Mouse (Mus musculus): ENCODE data around the gene Eipr1. TPM values are rescaled to one million over a fixed set of nuclear protein-coding genes. Genes with fewer than 3 reads are reported as not detected.
"Not testable (repeated sequence)": the region's sequence is repeated elsewhere in the genome, so short reads cannot be mapped to it uniquely, and the experiment has no call there.

Gene Eipr1
- polyA plus RNA-seq, 1 experiment from 2014 or later, result 70.8 TPM

DNA sequence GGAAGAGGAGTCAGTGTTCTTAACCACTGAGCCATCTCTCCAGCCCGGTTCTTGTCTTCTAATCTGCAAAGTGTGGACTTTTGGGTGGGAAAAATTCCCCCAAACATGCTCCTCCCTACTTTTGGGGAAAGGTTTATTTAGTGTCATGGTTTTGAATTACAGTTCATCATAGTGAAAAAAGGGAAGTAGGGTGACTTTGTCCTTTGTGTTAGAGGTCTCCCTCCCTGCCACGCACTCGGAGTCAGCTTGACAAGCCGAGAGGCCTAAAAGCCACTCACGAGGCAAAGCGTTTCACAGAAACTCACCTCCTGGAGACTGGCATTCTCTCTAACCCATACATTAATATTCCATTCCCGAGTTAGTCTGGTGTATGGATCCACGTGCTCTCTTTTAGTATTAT, 19.0 kb upstream of the Eipr1 start:
- no peak overlapping the region for H3K4me3 ChIP-seq (replicated peaks)
- no peak for ATAC-seq (ENCODE audit: low FRiP score)
- peaks cover 54% of the 10 kb centered on the region for H3K36me3 ChIP-seq
- WGBS, result 95% methylated on average over 8 of the region's 8 CpGs
- H3K27me3 ChIP-seq (replicated peaks), result no peaks in the 10 kb centered on the region
- no peak overlapping the region for H3K4me2 ChIP-seq
- H3K9ac ChIP-seq (replicated peaks), result no peak overlapping the region
- no peaks in the 10 kb centered on the region for H3K4me1 ChIP-seq
- no peak overlapping the region for H3K27ac ChIP-seq (replicated peaks)
- H3K9me3 ChIP-seq (replicated peaks), result no peaks in the 10 kb centered on the region

DNA sequence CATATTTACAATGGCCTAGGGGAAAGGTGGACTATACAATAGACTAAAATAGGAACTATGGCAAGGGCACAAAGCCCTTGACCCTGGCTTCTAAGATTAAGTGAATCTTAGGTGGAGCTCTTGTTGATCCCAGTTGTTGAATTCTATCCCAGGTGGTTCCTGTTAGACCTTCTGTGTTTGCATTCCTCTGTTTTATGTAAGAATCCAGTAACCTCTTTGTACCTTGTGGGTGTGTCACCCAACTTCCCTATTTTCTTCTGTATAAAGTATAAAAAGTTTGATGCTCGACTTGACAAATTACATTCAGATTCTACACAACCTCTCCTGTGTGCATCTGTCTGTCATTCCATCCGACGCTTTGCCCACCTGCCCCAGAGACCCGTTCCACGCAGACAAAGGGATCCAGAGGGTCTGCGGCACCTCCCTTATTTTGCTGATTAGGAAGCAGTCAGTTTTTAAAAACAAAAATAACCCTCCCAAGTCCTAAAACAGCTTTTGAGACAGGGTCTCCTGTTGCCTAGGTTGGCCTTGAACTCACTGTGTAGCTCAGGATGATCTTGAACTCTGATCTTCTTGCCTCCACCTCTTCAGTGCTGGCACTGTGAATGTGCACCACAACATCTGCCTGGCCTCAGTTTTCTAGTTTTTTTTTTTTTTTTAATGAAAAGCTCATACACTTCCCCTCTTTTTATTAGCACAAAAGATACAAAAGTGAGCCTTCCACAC, 17.9 kb upstream of the Eipr1 start:
- WGBS, result 98% methylated on average over 6 of the region's 6 CpGs
- not testable (repeated sequence) for H3K27ac ChIP-seq (replicated peaks); H3K4me3 ChIP-seq (replicated peaks); H3K27me3 ChIP-seq (replicated peaks); H3K4me2 ChIP-seq; H3K4me1 ChIP-seq; ATAC-seq (ENCODE audit: low FRiP score); H3K9me3 ChIP-seq (replicated peaks); H3K9ac ChIP-seq (replicated peaks)
- peaks cover 54% of the 10 kb centered on the region for H3K36me3 ChIP-seq

DNA sequence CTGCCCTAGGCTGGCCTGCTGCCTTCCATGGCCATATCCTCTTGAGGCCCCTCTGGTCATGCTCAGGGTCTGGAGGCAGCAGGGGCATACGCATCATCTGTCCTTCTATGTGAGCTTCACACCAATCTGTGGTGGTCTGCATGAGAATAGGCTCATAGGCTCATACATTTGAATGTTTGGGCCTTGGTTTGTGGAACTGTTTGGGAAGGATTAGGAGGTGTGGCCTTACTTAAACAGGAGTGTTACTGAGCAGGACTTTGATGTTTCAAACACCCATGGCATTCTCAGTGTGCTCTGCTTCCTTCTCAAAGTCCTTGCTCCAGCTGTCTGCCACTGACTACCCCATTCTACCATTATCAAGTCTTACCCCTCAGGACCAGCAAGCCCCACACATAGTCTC, 17.3 kb upstream of the Eipr1 start:
- no peak overlapping the region for H3K27ac ChIP-seq (replicated peaks)
- WGBS, result 100% methylated on average over 1 of the region's 1 CpGs
- peaks cover 51% of the 10 kb centered on the region for H3K36me3 ChIP-seq
- H3K4me2 ChIP-seq, result no peak overlapping the region
- no peaks in the 10 kb centered on the region for H3K9me3 ChIP-seq (replicated peaks)
- no peak overlapping the region for H3K9ac ChIP-seq (replicated peaks)
- no peak for ATAC-seq (ENCODE audit: low FRiP score)
- H3K4me1 ChIP-seq, result no peaks in the 10 kb centered on the region
- H3K27me3 ChIP-seq (replicated peaks), result no peaks in the 10 kb centered on the region
- H3K4me3 ChIP-seq (replicated peaks), result no peak overlapping the region

DNA sequence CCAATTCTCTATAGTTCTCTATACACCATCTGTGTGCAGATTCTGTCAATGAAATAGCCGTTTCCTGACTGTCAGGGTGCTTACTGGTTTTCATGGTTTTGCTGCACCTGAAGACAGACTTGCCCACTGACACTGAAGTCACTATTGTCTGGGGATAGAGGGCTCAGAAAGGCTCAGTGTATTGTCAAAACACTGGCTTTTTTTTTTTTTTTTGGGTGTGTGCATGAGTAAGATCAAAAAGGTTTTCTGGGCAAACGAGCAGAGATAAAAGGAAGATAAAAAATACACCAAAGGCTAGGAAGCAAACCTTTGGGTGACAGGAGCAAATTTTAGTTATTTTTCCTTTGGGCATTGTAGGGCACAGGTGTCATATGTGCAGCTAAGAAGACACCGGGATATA, 16.3 kb upstream of the Eipr1 start:
- Histone ChIP-seq H3K4me1 (no peaks in the 10 kb centered on the region), H3K27ac (replicated peaks) (no peak overlapping the region), H3K4me2 (no peak overlapping the region), H3K9me3 (replicated peaks) (no peaks in the 10 kb centered on the region), H3K9ac (replicated peaks) (no peak overlapping the region), H3K36me3 (peaks cover 51% of the 10 kb centered on the region), H3K4me3 (replicated peaks) (no peak overlapping the region), H3K27me3 (replicated peaks) (no peaks in the 10 kb centered on the region)
- no peak for ATAC-seq (ENCODE audit: low FRiP score)
- WGBS, result 90% methylated on average over 3 of the region's 3 CpGs

DNA sequence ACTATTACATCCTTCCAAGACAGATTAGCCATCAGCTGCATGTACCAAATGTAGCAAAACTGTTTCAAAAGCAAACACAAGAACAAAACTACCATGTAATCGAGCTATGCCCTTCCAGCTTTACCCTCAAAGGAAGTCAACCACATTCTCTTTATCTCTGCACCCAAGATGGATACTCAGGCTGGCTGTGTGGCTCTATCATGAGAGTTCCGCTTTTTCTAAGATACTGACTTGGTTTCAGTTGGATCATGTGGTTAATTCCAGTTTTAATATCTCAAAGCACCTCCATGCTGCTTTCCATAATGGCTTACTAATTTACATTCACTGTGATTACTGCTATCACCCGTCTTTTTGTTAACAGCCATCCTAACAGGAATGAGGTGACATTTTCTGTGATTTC, 8.3 kb upstream of the Eipr1 start:
- ATAC-seq (ENCODE audit: low FRiP score), result no peak
- no peak overlapping the region for H3K4me2 ChIP-seq

DNA sequence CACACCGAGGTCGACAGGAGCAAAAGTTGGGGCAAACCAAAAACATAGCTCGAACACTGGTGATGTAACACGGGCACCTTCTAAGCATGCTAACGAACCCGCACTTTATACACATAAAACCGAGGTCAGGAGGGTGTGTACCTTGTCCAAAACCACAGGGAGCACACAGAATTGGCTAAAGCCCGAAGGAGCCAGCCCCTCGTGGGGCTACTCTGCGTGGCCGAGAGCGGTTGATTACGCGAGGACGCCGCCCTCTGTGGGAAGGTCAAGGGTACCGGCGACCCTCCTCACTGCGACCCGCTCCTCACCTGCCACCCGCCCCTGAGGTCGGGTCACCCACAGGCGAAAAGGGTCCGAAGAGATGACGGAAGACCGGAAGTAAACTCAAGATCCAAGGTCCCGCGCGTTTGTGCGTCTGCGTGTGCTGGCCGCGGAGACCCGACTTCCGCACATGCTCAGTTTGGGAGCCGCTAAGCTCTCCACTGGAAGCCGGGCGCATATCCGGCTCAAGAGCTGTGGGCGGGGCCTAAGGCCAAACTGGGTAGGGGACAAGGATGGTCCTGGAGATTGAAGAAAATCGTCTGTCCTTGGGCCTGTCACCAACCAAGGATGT, 1.5 kb upstream of the Eipr1 start, which contains the start of gene Trappc12:
Gene Trappc12, minus strand, starts transcription at position 452 of the 613 bp plus-strand sequence.
- Histone ChIP-seq H3K36me3 (peaks cover 23% of the 10 kb centered on the region), H3K4me1 (peaks cover 53% of the 10 kb centered on the region), H3K27ac (replicated peaks) (peak within 1 kb of the TSS; percentile 78), H3K27me3 (replicated peaks) (no peaks in the 10 kb centered on the region), H3K9me3 (replicated peaks) (no peaks in the 10 kb centered on the region), H3K4me2 (peak within 1 kb of the TSS; percentile 93), H3K4me3 (replicated peaks) (peak within 1 kb of the TSS; percentile 88), H3K9ac (replicated peaks) (peak within 1 kb of the TSS; percentile 81)
- WGBS, result under 1% methylated on average over 41 of the region's 41 CpGs
- ATAC-seq (ENCODE audit: low FRiP score), result peak; percentile 88

More for the DNA sequence above, 8.3 kb upstream of the Eipr1 start:
- Histone ChIP-seq H3K9me3 (replicated peaks) (no peaks in the 10 kb centered on the region), H3K4me3 (replicated peaks) (no peak overlapping the region), H3K9ac (replicated peaks) (no peak overlapping the region), H3K36me3 (peaks cover 36% of the 10 kb centered on the region), H3K27ac (replicated peaks) (no peak overlapping the region), H3K27me3 (replicated peaks) (no peaks in the 10 kb centered on the region), H3K4me1 (peaks cover 21% of the 10 kb centered on the region)
- WGBS, result 75% methylated on average over 3 of the region's 3 CpGs

DNA sequence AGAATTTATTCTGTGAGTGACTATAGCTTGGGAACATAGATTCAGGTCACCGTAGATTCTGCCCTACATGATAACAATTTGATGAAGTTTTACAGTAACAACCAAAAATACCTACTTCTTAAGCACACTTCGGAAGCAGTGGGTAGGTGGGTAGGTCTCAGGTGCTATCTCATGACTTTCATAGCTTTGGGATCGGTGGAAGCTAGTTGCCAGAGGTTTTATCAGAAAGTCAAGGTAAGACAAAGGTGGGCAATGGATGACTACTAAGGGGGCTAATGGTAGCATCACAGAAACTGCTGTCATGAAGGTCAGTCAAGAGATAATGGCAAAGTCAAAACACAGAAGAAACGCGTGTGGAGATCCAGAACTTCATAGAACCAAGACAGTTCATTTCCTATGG, 727 bp upstream of the Eipr1 start:
- peaks cover 16% of the 10 kb centered on the region for H3K36me3 ChIP-seq
- H3K4me2 ChIP-seq, result peak overlapping the region; percentile 93
- ATAC-seq (ENCODE audit: low FRiP score), result no peak
- no peaks in the 10 kb centered on the region for H3K9me3 ChIP-seq (replicated peaks)
- H3K27ac ChIP-seq (replicated peaks), result peak overlapping the region; percentile 78
- WGBS, result 96% methylated on average over 5 of the region's 5 CpGs
- no peak overlapping the region for H3K9ac ChIP-seq (replicated peaks)
- peaks cover 48% of the 10 kb centered on the region for H3K4me1 ChIP-seq
- H3K4me3 ChIP-seq (replicated peaks), result peak overlapping the region; percentile 81
- H3K27me3 ChIP-seq (replicated peaks), result no peaks in the 10 kb centered on the region

DNA sequence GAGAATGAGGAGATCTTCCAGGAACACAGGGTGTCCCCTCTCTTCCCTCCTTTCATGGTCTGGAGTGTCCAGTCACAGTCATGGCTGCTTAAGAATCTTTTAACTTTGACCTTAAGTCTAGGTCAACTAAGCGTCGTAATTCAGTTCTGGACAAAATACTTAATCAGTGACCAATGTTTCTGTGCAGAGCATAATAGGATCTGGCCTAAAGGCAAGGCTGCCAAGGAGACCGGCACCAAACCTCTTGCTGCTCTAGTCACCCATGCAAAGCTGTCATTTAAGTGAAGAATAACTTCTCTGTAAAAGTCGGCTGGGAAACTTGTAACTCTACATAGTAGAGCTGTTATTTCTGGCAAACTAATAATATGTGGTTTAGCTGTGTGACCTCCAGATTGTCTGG, 4.4 kb downstream of the Eipr1 start:
- Histone ChIP-seq H3K36me3 (peaks cover 5% of the 10 kb centered on the region; the same call in 1 of the 2 replicates), H3K27ac (replicated peaks) (no peak overlapping the region), H3K9ac (replicated peaks) (no peak overlapping the region), H3K4me2 (no peak overlapping the region), H3K4me3 (replicated peaks) (no peak overlapping the region), H3K9me3 (replicated peaks) (no peaks in the 10 kb centered on the region), H3K27me3 (replicated peaks) (no peaks in the 10 kb centered on the region), H3K4me1 (peaks cover 24% of the 10 kb centered on the region)
- ATAC-seq (ENCODE audit: low FRiP score), result no peak
- whole genome bisulfite sequencing, result 82% methylated on average over 4 of the region's 4 CpGs

DNA sequence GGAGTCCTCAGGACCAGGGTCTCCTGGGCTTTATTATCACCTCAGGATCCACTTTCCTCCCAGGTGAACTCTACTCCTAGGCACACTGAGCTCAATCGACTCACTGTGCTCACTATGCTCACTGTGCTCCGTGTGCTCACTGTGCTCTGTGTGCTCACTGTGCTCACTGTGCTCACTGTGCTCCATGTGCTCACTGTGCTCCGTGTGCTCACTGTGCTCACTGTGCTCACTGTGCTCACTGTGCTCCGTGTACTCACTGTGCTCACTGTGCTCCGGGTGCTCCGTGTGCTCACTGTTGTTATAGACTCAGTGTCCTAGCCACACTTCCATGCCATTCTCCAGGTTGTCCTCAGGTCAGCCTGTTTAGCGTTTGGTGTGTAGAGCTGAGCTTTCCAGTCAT, 18.4 kb downstream of the Eipr1 start:
- ATAC-seq (ENCODE audit: low FRiP score), result no peak
- peaks cover 12% of the 10 kb centered on the region for H3K36me3 ChIP-seq
- no peaks in the 10 kb centered on the region for H3K27me3 ChIP-seq (replicated peaks)
- no peak overlapping the region for H3K9ac ChIP-seq (replicated peaks)
- H3K9me3 ChIP-seq (replicated peaks), result no peaks in the 10 kb centered on the region
- H3K4me2 ChIP-seq, result no peak overlapping the region
- H3K4me1 ChIP-seq, result peaks cover 11% of the 10 kb centered on the region
- no peak overlapping the region for H3K4me3 ChIP-seq (replicated peaks)
- no peak overlapping the region for H3K27ac ChIP-seq (replicated peaks)
- WGBS, result 93% methylated on average over 7 of the region's 7 CpGs

DNA sequence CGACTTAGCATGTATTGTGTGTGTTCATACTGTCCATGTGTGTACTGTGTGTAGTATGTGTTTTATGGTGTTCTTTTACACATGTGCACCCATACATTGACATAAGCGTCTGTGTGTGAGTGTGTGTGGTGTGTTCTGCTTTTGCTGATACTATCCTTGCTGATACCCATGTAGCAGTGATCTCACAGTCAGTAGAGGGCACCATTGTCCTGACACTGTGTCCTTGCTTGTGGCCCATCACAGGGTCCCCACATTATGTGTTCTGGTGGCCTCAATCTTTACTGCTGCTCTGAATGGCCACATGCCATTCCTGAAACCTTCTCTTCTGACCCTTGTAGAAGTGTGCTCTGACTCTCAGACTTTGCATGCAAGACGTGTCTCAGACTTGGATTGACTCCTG, 22.2 kb downstream of the Eipr1 start:
- H3K36me3 ChIP-seq, result no peaks in the 10 kb centered on the region
- no peak overlapping the region for H3K4me2 ChIP-seq
- H3K9me3 ChIP-seq (replicated peaks), result no peaks in the 10 kb centered on the region
- H3K27me3 ChIP-seq (replicated peaks), result no peaks in the 10 kb centered on the region
- WGBS, result 92% methylated on average over 3 of the region's 3 CpGs
- ATAC-seq (ENCODE audit: low FRiP score), result peak; percentile 68; the same call in 1 of the 2 replicates
- H3K27ac ChIP-seq (replicated peaks), result no peak overlapping the region
- no peak overlapping the region for H3K4me3 ChIP-seq (replicated peaks)
- peaks cover 20% of the 10 kb centered on the region for H3K4me1 ChIP-seq
- no peak overlapping the region for H3K9ac ChIP-seq (replicated peaks)

DNA sequence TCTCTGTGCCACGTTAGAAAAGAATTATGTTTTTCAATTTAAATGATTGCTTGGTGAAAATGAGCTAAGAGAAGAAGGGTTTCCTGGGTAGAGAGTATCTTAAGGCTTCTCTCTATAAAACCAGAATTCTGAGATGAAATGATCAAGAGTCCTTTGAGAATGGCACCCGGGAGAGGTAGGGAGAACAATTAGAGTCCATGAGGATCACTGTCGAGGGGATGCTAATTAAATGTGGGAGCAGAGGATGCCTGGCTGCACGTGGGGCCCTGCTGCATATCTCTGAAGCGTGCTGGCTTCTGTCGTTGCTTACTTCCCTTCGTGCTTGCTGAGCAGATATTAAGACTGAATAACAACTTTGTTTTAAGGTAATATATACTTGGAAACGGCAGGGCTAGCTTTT, 23.5 kb downstream of the Eipr1 start:
- H3K4me1 ChIP-seq, result peaks cover 28% of the 10 kb centered on the region
- 18% methylated on average over 8 of the region's 8 CpGs for WGBS
- no peak overlapping the region for H3K4me3 ChIP-seq (replicated peaks)
- ATAC-seq (ENCODE audit: low FRiP score), result no peak
- no peaks in the 10 kb centered on the region for H3K9me3 ChIP-seq (replicated peaks)
- no peaks in the 10 kb centered on the region for H3K36me3 ChIP-seq
- no peaks in the 10 kb centered on the region for H3K27me3 ChIP-seq (replicated peaks)
- no peak overlapping the region for H3K4me2 ChIP-seq
- no peak overlapping the region for H3K9ac ChIP-seq (replicated peaks)
- H3K27ac ChIP-seq (replicated peaks), result no peak overlapping the region

DNA sequence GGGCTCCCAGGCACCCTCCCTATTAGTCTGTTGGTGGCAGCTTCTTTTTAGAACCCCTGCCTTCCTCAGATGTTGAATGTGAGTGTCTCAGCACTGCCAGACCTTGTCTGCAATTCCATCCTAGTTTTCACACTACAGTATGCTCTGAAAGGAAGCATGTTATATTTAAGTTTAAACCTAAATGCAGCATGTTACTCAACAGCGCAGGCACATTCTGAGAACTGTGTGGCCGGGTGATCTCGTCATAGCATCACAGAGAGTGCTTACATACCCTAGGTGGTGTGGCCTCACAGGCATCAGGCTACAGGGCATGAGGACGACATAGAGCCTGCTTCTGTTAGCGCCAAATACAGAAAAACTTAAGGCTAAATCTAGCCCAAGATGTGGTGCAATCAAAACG, 24.0 kb downstream of the Eipr1 start:
- no peak overlapping the region for H3K4me2 ChIP-seq
- H3K9me3 ChIP-seq (replicated peaks), result no peaks in the 10 kb centered on the region
- H3K27me3 ChIP-seq (replicated peaks), result no peaks in the 10 kb centered on the region
- no peak overlapping the region for H3K27ac ChIP-seq (replicated peaks)
- 94% methylated on average over 6 of the region's 6 CpGs for WGBS
- H3K9ac ChIP-seq (replicated peaks), result no peak overlapping the region
- no peak for ATAC-seq (ENCODE audit: low FRiP score)
- peaks cover 33% of the 10 kb centered on the region for H3K4me1 ChIP-seq
- no peak overlapping the region for H3K4me3 ChIP-seq (replicated peaks)
- no peaks in the 10 kb centered on the region for H3K36me3 ChIP-seq
